ENCODE assay signal across 24 mouse cellular contexts in the genomic region with DNA sequence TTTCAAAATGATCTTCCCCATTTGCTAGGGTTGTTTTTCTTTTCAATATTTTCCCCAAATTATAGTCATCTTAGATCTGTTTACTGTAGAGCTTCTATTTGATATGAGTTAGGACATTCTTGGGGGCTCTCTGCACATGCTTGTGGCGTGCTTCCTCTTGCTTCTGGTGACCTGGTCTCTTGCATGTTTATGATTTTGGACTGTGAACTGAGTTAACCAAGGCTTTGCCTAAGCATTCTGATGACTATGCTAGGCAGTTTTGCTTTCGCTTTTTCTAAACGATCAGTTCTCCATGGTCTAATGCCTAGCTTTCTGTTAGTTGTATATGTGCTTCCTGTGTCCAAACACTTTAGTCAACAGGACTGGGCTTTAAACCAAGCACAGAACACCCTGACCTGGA.
DNase-seq lines count a peak whose midpoint lies in the region; ATAC-seq and TF ChIP-seq lines count a peak whose summit lies in the region.
"Had no signal": no experiment of that assay in that cellular context is flagged by ENCODE, and none has a peak within 500 bp of the region (broad histone marks: within the 10 kb centered on the region; RNA-seq: fewer than 3 reads in every experiment).

No protein-coding gene starts in this region.

- H3K4me1 ChIP-seq in hindbrain, embryonic 11.5 days (replicated peaks; ENCODE audit: control insufficient read depth, insufficient read depth, low read length), result no peaks in the 10 kb centered on the region
- H3K4me1 ChIP-seq in hindbrain, embryonic 16.5 days (ENCODE audit: control insufficient read depth, insufficient read depth, low read depth, low read length), result peaks cover 3% of the 10 kb centered on the region
- H3K4me1 ChIP-seq in kidney, embryonic 16.5 days (ENCODE audit: insufficient read depth, low read length), result no peaks in the 10 kb centered on the region
- H3K4me1 ChIP-seq in brown adipose tissue, adult 24 weeks (ENCODE audit: control insufficient read depth, insufficient read depth, insufficient read length, low read length), result no peaks in the 10 kb centered on the region
- no peaks in the 10 kb centered on the region for H3K4me1 ChIP-seq in intestine, embryonic 15.5 days (replicated peaks)
- H3K4me1 ChIP-seq in lung, adult 2 months (ENCODE audit: control insufficient read depth, insufficient read depth, low read length), result no peaks in the 10 kb centered on the region
- H3K4me1 ChIP-seq: embryonic facial prominence, embryonic 15.5 days; stomach, embryonic 15.5 days had no signal

- no peak for TF ChIP-seq POLR2A in lung, adult 2 months (IDR thresholded peaks at IDR 0.05; ENCODE audit: borderline replicate concordance, extremely low read depth, low read depth, low read length)

- no peak for ATAC-seq in hindbrain, embryonic 11.5 days (ENCODE audit: low FRiP score)
- ATAC-seq in hindbrain, embryonic 16.5 days, result no peak
- no peak for ATAC-seq in kidney, embryonic 16.5 days (ENCODE audit: low FRiP score, low TSS enrichment)
- peak; percentile 47; the same call in 1 of the 2 replicates for ATAC-seq in intestine, embryonic 15.5 days
- ATAC-seq: Patski had no signal

- no peaks in the 10 kb centered on the region for H3K27me3 ChIP-seq in hindbrain, embryonic 11.5 days (ENCODE audit: control insufficient read depth, insufficient read depth, low read length)
- no peaks in the 10 kb centered on the region for H3K27me3 ChIP-seq in hindbrain, embryonic 16.5 days (replicated peaks; ENCODE audit: control insufficient read depth, insufficient read depth, low read length)
- no peaks in the 10 kb centered on the region for H3K27me3 ChIP-seq in kidney, embryonic 16.5 days (ENCODE audit: insufficient read depth, low read length)
- no peaks in the 10 kb centered on the region for H3K27me3 ChIP-seq in intestine, embryonic 15.5 days (replicated peaks)
- H3K27me3 ChIP-seq: CH12.LX; stomach, embryonic 15.5 days had no signal

- no peak for TF ChIP-seq CTCF in lung, adult 2 months (IDR thresholded peaks at IDR 0.05; ENCODE audit: insufficient read depth, low read length)

- H3K9me3 ChIP-seq in hindbrain, embryonic 11.5 days (ENCODE audit: control insufficient read depth, low read length), result no peaks in the 10 kb centered on the region
- no peaks in the 10 kb centered on the region for H3K9me3 ChIP-seq in hindbrain, embryonic 16.5 days (ENCODE audit: control insufficient read depth, low read length)
- no peaks in the 10 kb centered on the region for H3K9me3 ChIP-seq in kidney, embryonic 16.5 days (ENCODE audit: low read length)
- H3K9me3 ChIP-seq in intestine, embryonic 15.5 days, result no peaks in the 10 kb centered on the region
- H3K9me3 ChIP-seq: embryonic facial prominence, embryonic 15.5 days; stomach, embryonic 15.5 days had no signal

- DNase-seq in hindbrain, embryonic 11.5 days (ENCODE audit: low spot score), result no peak
- DNase-seq in kidney, adult 11 months, result no peak
- DNase-seq in lung, adult 2 months, result no peak
- DNase-seq: adrenal gland, postnatal 36 days; B cell, adult 2 months; cerebellum, adult 11 months; cerebellum, adult 9-11 months; heart, postnatal 4 days; layer of hippocampus, postnatal 36 days; lung, adult 18-20 months; lung, postnatal 14 days; right cerebral cortex, adult 18-20 months; thymus, postnatal 4 days had no signal

- no peaks in the 10 kb centered on the region for H3K36me3 ChIP-seq in hindbrain, embryonic 11.5 days (ENCODE audit: control insufficient read depth, insufficient read depth, low read length)
- no peaks in the 10 kb centered on the region for H3K36me3 ChIP-seq in hindbrain, embryonic 16.5 days (ENCODE audit: control insufficient read depth, insufficient read depth, low read length)
- no peaks in the 10 kb centered on the region for H3K36me3 ChIP-seq in kidney, embryonic 16.5 days (ENCODE audit: insufficient read depth, low read length)
- H3K36me3 ChIP-seq in intestine, embryonic 15.5 days, result no peaks in the 10 kb centered on the region
- H3K36me3 ChIP-seq: embryonic facial prominence, embryonic 15.5 days; G1E; stomach, embryonic 15.5 days had no signal

- H3K9ac ChIP-seq in hindbrain, embryonic 11.5 days (ENCODE audit: low read depth, low read length), result no peak overlapping the region
- no peak overlapping the region for H3K9ac ChIP-seq in hindbrain, embryonic 16.5 days (ENCODE audit: low read depth, low read length)
- no peak overlapping the region for H3K9ac ChIP-seq in kidney, embryonic 16.5 days (replicated peaks; ENCODE audit: low read length)
- no peak overlapping the region for H3K9ac ChIP-seq in intestine, embryonic 15.5 days
- H3K9ac ChIP-seq: embryonic facial prominence, embryonic 15.5 days; stomach, embryonic 15.5 days had no signal

- WGBS in hindbrain, embryonic 11.5 days, result 90% methylated on average over 3 of the region's 3 CpGs
- WGBS in hindbrain, embryonic 16.5 days, result 79% methylated on average over 3 of the region's 3 CpGs
- WGBS in kidney, embryonic 16.5 days, result 75% methylated on average over 3 of the region's 3 CpGs
- 66% methylated on average over 3 of the region's 3 CpGs for WGBS in intestine, embryonic 15.5 days
- WGBS in lung, adult 2 months, result 65% methylated on average over 3 of the region's 3 CpGs

- no peak overlapping the region for H3K4me3 ChIP-seq in hindbrain, embryonic 11.5 days (ENCODE audit: low read depth, low read length)
- no peak overlapping the region for H3K4me3 ChIP-seq in hindbrain, embryonic 16.5 days (ENCODE audit: low read length)
- H3K4me3 ChIP-seq in kidney, embryonic 16.5 days (ENCODE audit: low read length), result no peak overlapping the region
- no peak overlapping the region for H3K4me3 ChIP-seq in brown adipose tissue, adult 24 weeks (ENCODE audit: insufficient read depth, low read depth, low read length)
- H3K4me3 ChIP-seq in intestine, embryonic 15.5 days (replicated peaks), result no peak overlapping the region
- no peak overlapping the region for H3K4me3 ChIP-seq in lung, adult 2 months (replicated peaks; ENCODE audit: extremely low read depth, low read depth, low read length)
- H3K4me3 ChIP-seq: embryonic facial prominence, embryonic 15.5 days; stomach, embryonic 15.5 days had no signal

- peak overlapping the region; percentile 67 for H3K27ac ChIP-seq in hindbrain, embryonic 11.5 days (ENCODE audit: low read depth, low read length)
- H3K27ac ChIP-seq in hindbrain, embryonic 16.5 days (ENCODE audit: low read depth, low read length), result no peak overlapping the region
- peak overlapping the region; percentile 57; the same call in 1 of the 2 replicates for H3K27ac ChIP-seq in kidney, embryonic 16.5 days (ENCODE audit: low read length)
- peak overlapping the region; percentile 4 for H3K27ac ChIP-seq in brown adipose tissue, adult 24 weeks (replicated peaks; ENCODE audit: low read depth, low read length)
- no peak overlapping the region for H3K27ac ChIP-seq in intestine, embryonic 15.5 days
- H3K27ac ChIP-seq: embryonic facial prominence, embryonic 15.5 days; stomach, embryonic 15.5 days had no signal

- H3K4me2 ChIP-seq in hindbrain, embryonic 11.5 days (replicated peaks; ENCODE audit: low read depth, low read length), result no peak overlapping the region
- no peak overlapping the region for H3K4me2 ChIP-seq in hindbrain, embryonic 16.5 days (ENCODE audit: low read length)
- H3K4me2 ChIP-seq in kidney, embryonic 16.5 days (replicated peaks; ENCODE audit: low read depth, low read length), result no peak overlapping the region
- no peak overlapping the region for H3K4me2 ChIP-seq in intestine, embryonic 15.5 days (replicated peaks)
- H3K4me2 ChIP-seq: embryonic facial prominence, embryonic 15.5 days; liver, embryonic 11.5 days; midbrain, embryonic 11.5 days; stomach, embryonic 15.5 days had no signal

Comparison
In these comparisons a context has a peak if more than half of its experiments do, and no peak if none do; other contexts are left out.
1. H3K27ac ChIP-seq: peak in hindbrain, embryonic 11.5 days (single experiment), kidney, embryonic 16.5 days (single experiment) and brown adipose tissue, adult 24 weeks (single experiment); none in hindbrain, embryonic 16.5 days (single experiment) and intestine, embryonic 15.5 days (single experiment).